Mouse (Mus musculus): Measurements from ENCODE around the gene Srgap2. TPM values are rescaled to one million over a fixed set of nuclear protein-coding genes. Genes with fewer than 3 reads are reported as not detected.
"Not testable (repeated sequence)": the region's sequence is repeated elsewhere in the genome, so short reads cannot be mapped to it uniquely, and the experiment has no call there.

Srgap2 gene
- polyA plus RNA-seq, 1 experiment from 2014 or later = 16.9 TPM

DNA sequence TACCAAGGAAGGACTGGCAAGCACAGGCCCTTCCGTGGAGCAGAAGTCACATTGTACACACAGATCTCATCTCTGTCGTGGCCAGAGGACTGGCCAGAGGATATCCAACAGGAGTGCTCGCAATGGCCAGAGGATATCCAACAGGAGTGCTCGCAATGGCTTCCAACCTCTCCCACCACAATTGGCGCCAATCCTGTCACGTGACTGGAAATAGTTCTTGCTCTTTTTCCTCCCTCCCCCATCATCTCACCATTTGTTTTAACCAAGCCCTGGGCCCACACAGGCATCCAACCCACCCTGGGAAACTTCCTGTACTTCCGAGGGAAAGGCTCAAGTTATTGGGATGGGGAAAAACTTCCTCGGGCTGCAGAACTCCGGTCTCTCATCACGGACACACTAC lies 258.4 kb downstream of the Srgap2 start:
- no peak overlapping the region for H3K27ac ChIP-seq
- no peak overlapping the region for H3K4me3 ChIP-seq
- no peak overlapping the region for H3K4me2 ChIP-seq (replicated peaks)
- WGBS = 81% methylated on average over 10 of the region's 10 CpGs
- no peaks in the 10 kb centered on the region for H3K9me3 ChIP-seq
- H3K36me3 ChIP-seq = no peaks in the 10 kb centered on the region
- no peaks in the 10 kb centered on the region for H3K27me3 ChIP-seq
- no peak overlapping the region for H3K9ac ChIP-seq
- ATAC-seq (ENCODE audit: low FRiP score, low read depth) = no peak
- H3K4me1 ChIP-seq = no peaks in the 10 kb centered on the region

DNA sequence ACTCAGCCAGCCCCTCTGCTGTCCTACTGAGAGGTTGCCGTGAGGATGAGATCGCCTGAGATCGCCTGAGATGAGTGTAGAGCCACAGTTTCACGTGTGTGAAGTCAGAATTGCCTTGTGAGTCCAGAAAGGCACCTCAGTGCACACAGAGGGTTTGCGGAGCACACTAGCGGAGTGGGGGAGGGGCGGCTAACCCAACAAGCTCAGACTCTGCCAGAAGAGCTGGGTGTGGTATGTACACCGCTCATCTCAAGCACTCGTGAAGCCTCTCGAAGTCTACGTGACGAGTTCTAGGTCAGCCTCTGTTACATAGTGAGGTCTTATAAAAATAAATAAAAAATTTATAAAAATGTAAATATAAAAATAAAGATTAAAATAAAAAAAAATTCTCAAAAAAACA lies 263.2 kb downstream of the Srgap2 start:
- Histone ChIP-seq H3K4me1 (peaks cover 6% of the 10 kb centered on the region; the same call in 1 of the 2 replicates), H3K4me3 (no peak overlapping the region), H3K9ac (no peak overlapping the region), H3K27ac (no peak overlapping the region), H3K4me2 (replicated peaks) (no peak overlapping the region), H3K27me3 (peaks cover 7% of the 10 kb centered on the region; the same call in 1 of the 2 replicates), H3K9me3 (no peaks in the 10 kb centered on the region), H3K36me3 (no peaks in the 10 kb centered on the region)
- WGBS = 73% methylated on average over 12 of the region's 12 CpGs
- no peak for ATAC-seq (ENCODE audit: low FRiP score, low read depth)

DNA sequence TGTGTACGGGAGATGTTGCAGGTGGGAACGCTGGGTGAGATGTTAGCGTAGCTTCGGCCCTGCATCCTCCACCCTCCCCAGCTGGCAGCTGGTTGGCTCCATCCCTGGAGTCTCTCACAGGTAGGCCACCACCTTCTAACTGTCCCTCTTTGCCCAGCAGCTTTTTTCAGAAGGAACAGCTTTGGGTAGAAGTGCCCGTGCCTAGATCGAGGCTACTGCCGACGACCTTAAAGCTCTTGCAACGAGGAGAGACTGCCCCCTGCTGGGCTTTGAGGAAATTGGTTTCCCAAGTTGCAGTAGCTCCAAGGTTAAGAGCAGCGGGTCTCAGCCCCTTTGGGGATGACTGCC lies 266.9 kb downstream of the Srgap2 start:
- Histone ChIP-seq H3K27me3 (peaks cover 7% of the 10 kb centered on the region; the same call in 1 of the 2 replicates), H3K27ac (no peak overlapping the region), H3K36me3 (no peaks in the 10 kb centered on the region), H3K4me2 (replicated peaks) (peak overlapping the region; percentile 9; the same call in 1 of the 2 replicates), H3K9me3 (no peaks in the 10 kb centered on the region), H3K4me1 (peaks cover 6% of the 10 kb centered on the region; the same call in 1 of the 2 replicates), H3K9ac (no peak overlapping the region), H3K4me3 (no peak overlapping the region)
- ATAC-seq (ENCODE audit: low FRiP score, low read depth) = 0 out of 2 replicates have a peak, but pooled peaks have one; percentile 26
- WGBS = 27% methylated on average over 10 of the region's 10 CpGs

DNA sequence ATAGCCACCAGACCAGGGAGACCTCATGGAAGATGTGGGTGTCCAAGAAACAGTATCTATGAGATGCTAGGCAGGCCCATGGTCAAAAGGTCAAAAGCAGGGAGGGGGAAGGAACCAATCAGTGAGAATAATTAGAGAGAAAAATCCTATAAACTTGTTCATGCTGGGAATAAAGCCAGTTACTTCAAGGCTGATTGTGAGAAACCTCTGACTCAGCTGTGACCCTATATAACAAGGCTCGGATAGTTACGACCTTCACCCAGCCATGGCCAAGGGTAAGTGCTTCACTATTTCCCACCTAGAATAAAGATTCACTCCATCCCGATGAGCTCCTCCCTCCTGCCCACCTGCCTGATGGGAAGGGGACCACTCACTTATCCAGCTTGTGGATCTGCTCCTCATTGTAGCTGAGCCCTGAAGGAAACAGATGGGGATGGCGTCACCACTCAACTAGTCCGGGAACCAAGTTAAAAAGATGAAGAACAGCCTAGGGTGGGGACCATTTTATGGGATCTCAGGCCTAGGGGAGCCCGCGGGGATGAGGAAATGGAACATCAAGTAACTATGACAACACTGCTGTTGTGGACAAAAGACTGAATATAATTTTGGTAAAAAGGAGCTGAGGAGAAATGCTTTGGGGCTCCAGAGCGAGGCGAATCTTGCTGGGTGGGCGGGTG lies 267.4 kb downstream of the Srgap2 start:
- no peaks in the 10 kb centered on the region for H3K36me3 ChIP-seq
- no peaks in the 10 kb centered on the region for H3K9me3 ChIP-seq
- peaks cover 6% of the 10 kb centered on the region; the same call in 1 of the 2 replicates for H3K4me1 ChIP-seq
- 51% methylated on average over 10 of the region's 10 CpGs for WGBS
- no peak overlapping the region for H3K4me3 ChIP-seq
- H3K27ac ChIP-seq = no peak overlapping the region
- H3K4me2 ChIP-seq (replicated peaks) = no peak overlapping the region
- H3K9ac ChIP-seq = no peak overlapping the region; the same call in 1 of the 2 replicates
- ATAC-seq (ENCODE audit: low FRiP score, low read depth) = peak; percentile 38; the same call in 1 of the 2 replicates
- H3K27me3 ChIP-seq = peaks cover 7% of the 10 kb centered on the region; the same call in 1 of the 2 replicates

DNA sequence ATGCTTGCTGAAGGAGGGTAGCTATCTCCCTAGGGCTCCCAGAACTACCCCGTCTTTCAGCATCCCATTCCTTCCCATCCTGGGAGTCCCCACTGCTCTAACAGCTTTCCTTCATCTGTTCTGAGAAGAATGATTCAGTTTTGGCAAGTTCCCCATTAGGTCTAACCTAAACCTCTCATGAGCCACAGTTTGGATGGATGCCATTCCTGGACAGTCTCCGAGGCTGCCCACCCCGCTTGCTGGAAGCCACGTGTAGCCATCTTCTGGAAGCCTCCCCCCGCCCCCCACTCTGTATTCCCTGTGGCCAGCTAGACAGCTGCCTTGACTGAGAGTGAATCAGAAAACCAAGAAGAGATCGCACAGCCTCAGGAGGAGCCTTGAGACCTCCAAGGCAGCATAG lies 269.9 kb downstream of the Srgap2 start:
- Histone ChIP-seq H3K9ac (no peak overlapping the region), H3K4me3 (no peak overlapping the region), H3K4me2 (replicated peaks) (no peak overlapping the region), H3K27ac (no peak overlapping the region), H3K9me3 (no peaks in the 10 kb centered on the region), H3K27me3 (peaks cover 7% of the 10 kb centered on the region; the same call in 1 of the 2 replicates), H3K4me1 (peaks cover 6% of the 10 kb centered on the region; the same call in 1 of the 2 replicates), H3K36me3 (no peaks in the 10 kb centered on the region)
- ATAC-seq (ENCODE audit: low FRiP score, low read depth) = no peak
- 84% methylated on average over 6 of the region's 6 CpGs for WGBS

DNA sequence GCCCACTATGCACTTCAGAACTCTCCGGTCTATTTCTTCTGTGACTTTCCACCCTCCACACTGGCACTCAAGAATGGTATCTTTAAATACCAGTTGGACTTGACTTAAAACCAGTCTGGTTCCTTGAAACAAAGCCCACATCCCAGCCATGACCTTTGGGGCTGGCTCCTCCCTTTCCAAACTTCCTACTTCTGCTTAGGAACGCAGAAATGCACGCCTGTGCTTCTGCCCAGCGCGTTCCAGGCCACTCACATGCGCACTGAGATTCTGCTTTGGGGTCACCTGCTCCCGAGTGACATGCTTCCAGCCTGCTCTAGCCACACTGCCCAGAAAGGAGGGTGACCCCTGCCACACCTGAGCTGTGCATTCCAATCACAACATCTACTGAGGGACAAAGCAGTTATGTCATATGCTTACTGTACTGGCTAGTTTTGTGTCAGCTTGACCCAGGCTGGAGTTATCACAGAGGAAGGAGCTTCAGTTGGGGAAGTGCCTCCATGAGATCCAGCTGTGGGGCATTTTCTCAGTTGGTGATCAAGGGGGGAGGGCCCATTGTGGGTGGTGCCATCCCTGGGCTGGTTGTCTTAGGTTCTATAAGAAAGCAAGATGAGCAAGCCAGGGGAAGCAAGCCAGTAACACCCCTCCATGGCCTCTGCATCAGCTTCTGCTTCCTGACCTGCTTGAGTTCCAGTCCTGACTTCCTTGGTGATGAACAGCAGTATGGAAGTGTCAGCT lies 274.5 kb downstream of the Srgap2 start:
- peaks cover 13% of the 10 kb centered on the region for H3K27me3 ChIP-seq
- not testable (repeated sequence) for H3K36me3 ChIP-seq; H3K9me3 ChIP-seq; H3K4me3 ChIP-seq; H3K27ac ChIP-seq; ATAC-seq (ENCODE audit: low FRiP score, low read depth); H3K9ac ChIP-seq; H3K4me1 ChIP-seq; H3K4me2 ChIP-seq (replicated peaks)
- WGBS = 83% methylated on average over 7 of the region's 7 CpGs

DNA sequence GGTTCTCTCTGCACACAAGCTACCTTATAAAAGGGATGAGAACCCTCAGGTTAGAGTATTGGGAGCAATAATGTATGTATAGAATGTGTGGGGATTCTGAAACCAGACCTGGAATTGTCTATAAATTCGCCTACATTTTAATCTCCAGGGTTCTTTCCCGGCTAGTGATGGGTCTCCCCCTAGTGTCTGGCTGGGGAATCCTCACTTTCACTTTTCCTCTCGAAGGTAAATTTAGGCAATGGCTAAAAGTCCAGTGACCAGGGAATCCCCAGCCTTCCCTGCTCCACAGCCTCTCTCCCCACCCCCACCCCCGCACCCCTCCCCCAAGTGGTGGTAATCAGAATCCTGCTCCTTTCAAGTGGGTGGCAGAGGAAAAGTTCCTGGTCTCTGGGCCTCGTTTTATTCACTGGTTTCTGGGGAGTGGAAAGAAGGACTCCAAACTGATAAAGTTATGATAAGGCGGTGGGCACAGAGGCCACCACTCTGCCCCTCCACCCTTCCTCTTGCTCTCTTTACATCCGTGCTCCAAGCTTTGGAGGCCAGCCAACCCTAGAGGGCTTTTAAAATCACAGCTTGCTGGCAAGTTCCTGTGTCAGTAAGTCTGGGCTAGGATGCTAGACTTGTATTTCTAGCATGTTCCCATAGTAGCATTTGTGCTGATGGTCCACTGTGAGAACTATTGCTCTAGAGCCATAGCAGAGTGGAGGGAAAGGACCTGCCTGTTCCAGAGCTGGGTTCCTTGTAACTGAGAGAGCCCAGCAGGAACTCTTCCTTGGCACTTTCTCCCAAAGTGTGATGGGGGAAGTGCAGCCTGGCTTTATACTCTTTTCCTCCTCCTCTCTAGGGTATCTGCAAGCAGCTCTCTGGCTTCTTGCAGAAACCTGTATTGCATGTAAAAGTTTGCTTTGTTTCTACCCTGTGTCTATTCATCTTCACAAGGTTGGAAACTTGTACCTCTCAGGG lies 280.4 kb downstream of the Srgap2 start:
- WGBS = 6% methylated on average over 7 of the region's 7 CpGs
- H3K9ac ChIP-seq = no peak overlapping the region
- no peaks in the 10 kb centered on the region for H3K9me3 ChIP-seq
- H3K4me2 ChIP-seq (replicated peaks) = peak overlapping the region; percentile 44
- no peaks in the 10 kb centered on the region for H3K36me3 ChIP-seq
- H3K27me3 ChIP-seq = peaks cover 61% of the 10 kb centered on the region
- ATAC-seq (ENCODE audit: low FRiP score, low read depth) = no peak
- no peak overlapping the region for H3K27ac ChIP-seq
- H3K4me1 ChIP-seq = peaks cover 26% of the 10 kb centered on the region
- peak overlapping the region; percentile 9; the same call in 1 of the 2 replicates for H3K4me3 ChIP-seq

DNA sequence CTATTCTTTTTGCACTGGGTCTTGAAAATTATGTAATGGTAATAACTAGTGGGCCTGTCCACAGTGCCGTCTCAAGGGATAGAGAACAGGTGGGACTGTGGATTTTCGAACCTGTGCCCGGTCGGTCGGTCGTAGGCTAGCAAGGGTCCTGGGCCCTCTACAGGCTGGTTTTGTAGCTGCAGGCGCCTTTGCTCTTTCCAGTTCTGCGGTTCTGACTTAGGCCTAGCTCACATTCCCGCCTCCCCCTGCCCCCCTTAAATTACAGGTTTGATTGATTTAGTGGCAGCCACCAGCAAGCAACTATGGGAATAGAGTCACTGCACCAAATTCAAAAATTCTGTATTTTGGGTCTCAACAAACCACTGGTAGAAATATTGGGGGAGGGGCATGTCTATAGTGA lies 281.2 kb downstream of the Srgap2 start:
- Histone ChIP-seq H3K27me3 (peaks cover 69% of the 10 kb centered on the region), H3K9me3 (no peaks in the 10 kb centered on the region), H3K36me3 (no peaks in the 10 kb centered on the region), H3K4me3 (peak overlapping the region; percentile 68), H3K9ac (no peak overlapping the region), H3K4me2 (replicated peaks) (peak overlapping the region; percentile 97), H3K27ac (no peak overlapping the region), H3K4me1 (peaks cover 26% of the 10 kb centered on the region)
- ATAC-seq (ENCODE audit: low FRiP score, low read depth) = peak; percentile 54; the same call in 1 of the 2 replicates
- 2% methylated on average over 9 of the region's 9 CpGs for WGBS

DNA sequence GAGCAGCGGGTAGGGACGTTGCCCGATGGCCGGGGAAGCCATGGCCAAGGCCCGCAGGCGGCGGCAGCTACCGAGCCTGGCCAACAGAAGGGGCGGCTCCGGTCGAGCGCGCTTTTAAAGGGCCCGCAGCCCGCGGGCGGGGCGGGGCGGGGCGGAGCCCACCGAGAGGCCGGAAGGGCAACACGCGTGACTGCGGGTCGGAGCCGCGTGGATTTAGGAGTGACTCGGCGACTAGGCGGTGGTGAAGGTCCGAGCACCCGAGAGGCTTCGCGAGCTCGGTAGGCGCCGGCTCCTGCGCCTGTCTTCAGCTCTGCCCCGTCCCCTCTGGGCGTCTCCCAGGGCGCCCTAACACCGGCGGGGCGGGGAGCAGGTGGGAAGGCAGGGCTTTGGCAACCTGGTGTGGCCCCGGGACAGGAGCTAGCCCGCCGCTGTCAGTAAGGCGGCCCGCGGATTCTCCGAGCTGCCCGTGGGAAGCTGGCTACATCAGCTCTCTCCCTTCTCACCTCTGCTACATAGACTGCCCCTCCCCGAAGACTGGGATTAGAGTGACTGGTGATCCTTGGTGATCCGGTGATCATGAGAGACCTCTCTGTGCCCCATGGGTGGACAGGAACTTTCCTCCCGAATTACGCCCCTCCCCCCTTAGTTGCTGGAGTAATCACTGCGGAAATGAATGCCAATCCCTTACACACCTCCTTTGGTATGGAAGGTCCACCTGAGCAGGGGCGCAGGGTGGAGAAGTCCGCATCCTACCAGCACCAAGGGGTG lies 281.9 kb downstream of the Srgap2 start, which contains the start of gene Rassf5:
Gene Rassf5 (minus strand): TSS at position 170 of the 768 bp plus-strand sequence.
- WGBS = under 1% methylated on average over 54 of the region's 60 CpGs

DNA sequence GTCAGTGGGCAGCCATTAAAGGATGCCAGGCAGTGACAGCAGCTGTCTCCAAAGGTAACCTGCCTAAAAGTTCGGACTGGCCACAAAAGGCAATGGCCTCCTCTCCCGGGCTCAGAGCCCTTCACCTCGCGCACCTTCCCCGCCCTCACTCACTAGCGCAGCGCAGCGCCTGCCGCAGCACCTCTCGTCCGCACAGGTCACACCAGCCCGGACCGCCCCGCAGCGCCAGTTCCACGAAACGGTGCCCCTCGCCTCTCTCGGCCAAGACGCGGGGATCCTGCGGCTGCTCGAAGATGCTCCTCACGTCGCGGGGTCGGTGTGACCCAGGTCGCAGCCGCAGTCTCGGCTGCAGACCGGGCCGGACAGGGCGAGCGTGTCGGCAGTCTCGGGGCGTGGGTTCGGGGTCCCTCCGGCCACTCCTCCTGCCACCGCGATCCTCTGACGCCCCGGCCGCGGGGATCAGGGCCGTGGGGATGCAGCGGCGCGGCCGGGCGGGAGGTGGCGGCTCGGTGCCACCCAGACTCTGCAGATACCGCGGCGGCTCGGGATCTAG lies 282.5 kb downstream of the Srgap2 start:
- H3K4me3 ChIP-seq = peak overlapping the region; percentile 68
- H3K4me1 ChIP-seq = peaks cover 26% of the 10 kb centered on the region
- H3K27me3 ChIP-seq = peaks cover 82% of the 10 kb centered on the region
- H3K9me3 ChIP-seq = no peaks in the 10 kb centered on the region
- peak overlapping the region; percentile 74 for H3K9ac ChIP-seq
- ATAC-seq (ENCODE audit: low FRiP score, low read depth) = no peak; the same call in 1 of the 2 replicates
- no peaks in the 10 kb centered on the region for H3K36me3 ChIP-seq
- 2% methylated on average over 57 of the region's 57 CpGs for WGBS
- no peak overlapping the region for H3K27ac ChIP-seq
- H3K4me2 ChIP-seq (replicated peaks) = peak overlapping the region; percentile 97

More for the DNA sequence above, 281.9 kb downstream of the Srgap2 start, which contains the start of gene Rassf5:
- Histone ChIP-seq H3K4me2 (replicated peaks) (peak within 1 kb of the TSS; percentile 97), H3K27me3 (peaks cover 76% of the 10 kb centered on the region), H3K4me1 (peaks cover 26% of the 10 kb centered on the region), H3K4me3 (peak within 1 kb of the TSS; percentile 68), H3K27ac (no peak within 1 kb of the TSS), H3K36me3 (no peaks in the 10 kb centered on the region), H3K9ac (peak within 1 kb of the TSS; percentile 74), H3K9me3 (no peaks in the 10 kb centered on the region)
- peak; percentile 52 for ATAC-seq (ENCODE audit: low FRiP score, low read depth)

DNA sequence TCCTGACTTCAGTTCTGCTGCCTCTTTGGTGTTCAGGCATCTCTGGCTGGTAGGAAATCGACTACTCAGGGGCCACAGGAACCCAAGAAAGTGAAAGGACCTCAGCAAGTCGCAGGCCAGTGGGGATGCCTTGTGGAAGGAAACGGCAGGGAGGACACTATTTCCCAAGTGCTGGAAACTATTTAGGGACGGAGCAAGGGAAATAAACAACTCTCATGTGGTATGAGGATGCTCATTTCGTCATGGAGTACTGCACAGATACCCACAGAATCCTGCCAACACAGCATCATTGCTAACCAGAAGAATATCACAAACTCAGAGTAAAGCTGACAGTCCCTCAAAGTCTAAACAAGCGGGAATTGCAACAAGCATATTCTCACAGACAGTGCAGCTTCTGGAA lies 284.2 kb downstream of the Srgap2 start:
- WGBS = 57% methylated on average over 6 of the region's 6 CpGs
- no peak overlapping the region for H3K4me2 ChIP-seq (replicated peaks)
- H3K27ac ChIP-seq = no peak overlapping the region
- no peak for ATAC-seq (ENCODE audit: low FRiP score, low read depth)
- H3K27me3 ChIP-seq = peaks cover 76% of the 10 kb centered on the region
- H3K4me3 ChIP-seq = no peak overlapping the region
- no peaks in the 10 kb centered on the region for H3K9me3 ChIP-seq
- no peak overlapping the region for H3K9ac ChIP-seq
- no peaks in the 10 kb centered on the region for H3K36me3 ChIP-seq
- peaks cover 26% of the 10 kb centered on the region for H3K4me1 ChIP-seq

All from limb, embryonic 13.5 days (tissue).